Mouse (Mus musculus) testis, adult 2 months (tissue): Measurements from ENCODE around the gene Prr5l.

ENCODE experiments used
- CTCF ChIP-seq: fragments of 200-500 bp; IDR thresholded peaks from 2 replicates; pipeline ENCODE4 v1.5.1; 2012; ENCODE audit warnings: low read depth, mild to moderate bottlenecking, inconsistent platforms, low read length, moderate library complexity; ENCODE audit not compliant: control insufficient read depth, insufficient read depth, insufficient replicate concordance
- POLR2A ChIP-seq: fragments of 200-500 bp; IDR thresholded peaks from 2 replicates; pipeline ENCODE4 v1.6.1; 2012; ENCODE audit warnings: low read depth, mild to moderate bottlenecking, inconsistent platforms, low read length, moderate library complexity; ENCODE audit not compliant: control insufficient read depth

DNA sequence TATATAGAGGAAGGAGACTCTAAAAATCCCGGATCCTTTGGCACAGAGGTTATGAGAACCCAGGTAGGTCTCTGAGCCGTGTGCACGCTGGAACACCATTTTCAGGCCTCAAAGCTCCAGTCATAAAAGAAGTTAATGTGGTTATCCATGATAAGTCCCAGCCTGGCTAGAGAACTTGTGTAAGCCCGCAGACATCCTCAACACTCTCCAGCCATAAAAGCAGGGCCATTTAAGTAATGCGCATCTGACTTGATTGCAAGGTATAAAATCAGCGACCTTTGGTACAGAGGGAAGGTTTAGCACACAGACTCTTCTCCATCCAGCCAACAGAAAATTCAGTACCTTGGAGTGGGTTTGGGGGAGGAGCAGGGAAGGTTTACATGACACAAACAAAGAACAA is 80.6 kb downstream of the Prr5l start:
- TF ChIP-seq CTCF (no peak), POLR2A (no peak)
